Mouse (Mus musculus): Measurements from ENCODE around the gene Cd83.

DNA sequence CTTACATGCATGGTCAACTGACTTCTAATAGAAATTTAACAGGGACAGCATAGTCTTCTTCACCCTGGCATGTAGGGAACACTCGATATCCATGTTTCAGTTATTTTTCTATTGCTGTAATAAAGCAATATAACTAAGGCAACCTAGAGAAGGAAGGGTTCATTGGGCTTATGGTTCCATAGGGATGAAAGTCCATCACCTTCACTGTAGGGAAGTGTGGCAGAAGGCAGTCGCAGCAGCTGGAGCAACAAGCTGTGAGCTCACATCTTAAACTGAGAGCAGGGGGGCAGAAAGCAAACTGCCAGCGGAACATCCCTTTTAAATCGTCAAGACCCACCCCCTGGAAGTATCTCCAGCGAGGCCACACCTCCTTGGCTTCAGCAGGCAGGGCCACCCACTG lies 44.1 kb downstream of the Cd83 start:
- TF ChIP-seq POLR2A (IDR thresholded peaks at IDR 0.05; ENCODE audit: insufficient read depth, low read depth, low read length) = no peak
- no peak for TF ChIP-seq CTCF (IDR thresholded peaks at IDR 0.05)
